Mouse (Mus musculus) forebrain, embryonic 10.5 days (tissue): Measurements from ENCODE around the gene Mrvi1. TPM values are rescaled to one million over a fixed set of nuclear protein-coding genes. Genes with fewer than 3 reads are reported as not detected.
A peak's percentile ranks its signal among the peaks of the same experiment; 100 is the strongest.

Experiments
- DNase-seq: peaks from one replicate; pipeline ENCODE4 v3.0.0-alpha.2; 2017; ENCODE audit warnings: low spot score; ENCODE audit errors: extremely low spot score
- H3K27ac ChIP-seq: fragments of 300-500 bp; sonication (generic); 2 replicates; pipeline ENCODE4 v1.5.1; 2016; ENCODE audit warnings: mild to moderate bottlenecking
- H3K27me3 ChIP-seq: fragments of 300-500 bp; sonication (generic); 2 replicates; pipeline ENCODE4 v1.6.1; 2016; ENCODE audit warnings: mild to moderate bottlenecking; ENCODE audit not compliant: poor library complexity, severe bottlenecking
- H3K36me3 ChIP-seq: fragments of 300-500 bp; sonication (generic); replicated peaks from 2 replicates; pipeline ENCODE4 v1.6.1; 2016; ENCODE audit warnings: mild to moderate bottlenecking, moderate library complexity
- H3K4me1 ChIP-seq: fragments of 300-500 bp; sonication (generic); 2 replicates; pipeline ENCODE4 v1.6.1; 2016
- H3K4me3 ChIP-seq: fragments of 300-500 bp; sonication (generic); 2 replicates; pipeline ENCODE4 v1.5.1; 2016; ENCODE audit warnings: mild to moderate bottlenecking, moderate library complexity
- H3K9me3 ChIP-seq: fragments of 300-500 bp; sonication (generic); 2 replicates; pipeline ENCODE4 v1.6.1; 2016; ENCODE audit warnings: mild to moderate bottlenecking, moderate library complexity
- WGBS: fragments of 180-500 bp; shearing (Covaris S2); methylation state at CpG from one replicate; pipeline ENCODE4 v1.1.7; 2016; 5-methylcytosine and 5-hydroxymethylcytosine counted together
- polyA plus RNA-seq: library from polyadenylated mRNA; unstranded; fragments of >200 nt; fragmentation: Nextera tagmentation; extraction: Ambion mirVana; gene quantifications from 2 replicates; pipeline ENCODE4 v1.2.1, GENCODE M21; 2016

Mrvi1 gene
- polyA plus RNA-seq, 1 experiment from 2014 or later = 1.2 TPM

- WGBS = 91% methylated on average over 3 of the region's 3 CpGs
- DNase-seq = no peak
- H3K27ac ChIP-seq = no peak overlapping the region
- H3K9me3 ChIP-seq = no peaks in the 10 kb centered on the region
- H3K36me3 ChIP-seq = no peaks in the 10 kb centered on the region
- H3K27me3 ChIP-seq = no peaks in the 10 kb centered on the region
- peaks cover 4% of the 10 kb centered on the region; the same call in 1 of the 2 replicates for H3K4me1 ChIP-seq
- no peak overlapping the region for H3K4me3 ChIP-seq
Measured at GRCm38 (mm10) chr7:110948579-110948978, 33.7 kb downstream of the Mrvi1 start.

- no peaks in the 10 kb centered on the region for H3K9me3 ChIP-seq
- no peak overlapping the region for H3K4me3 ChIP-seq
- H3K36me3 ChIP-seq = no peaks in the 10 kb centered on the region
- H3K27ac ChIP-seq = no peak overlapping the region
- peaks cover 4% of the 10 kb centered on the region; the same call in 1 of the 2 replicates for H3K4me1 ChIP-seq
- H3K27me3 ChIP-seq = no peaks in the 10 kb centered on the region
- WGBS = 90% methylated on average over 6 of the region's 6 CpGs
- DNase-seq = no peak
Measured at GRCm38 (mm10) chr7:110947616-110948015, 34.6 kb downstream of the Mrvi1 start.

GRCm38 (mm10) chr7:110946731-110947130, 35.5 kb downstream of the Mrvi1 start:
- H3K4me3 ChIP-seq = no peak overlapping the region
- H3K36me3 ChIP-seq = no peaks in the 10 kb centered on the region
- H3K27me3 ChIP-seq = no peaks in the 10 kb centered on the region
- no peak for DNase-seq
- 74% methylated on average over 6 of the region's 6 CpGs for WGBS
- no peak overlapping the region for H3K27ac ChIP-seq
- H3K9me3 ChIP-seq = no peaks in the 10 kb centered on the region
- peaks cover 9% of the 10 kb centered on the region for H3K4me1 ChIP-seq

- Histone ChIP-seq H3K27ac (no peak overlapping the region), H3K4me3 (no peak overlapping the region), H3K9me3 (no peaks in the 10 kb centered on the region), H3K4me1 (peaks cover 11% of the 10 kb centered on the region), H3K36me3 (no peaks in the 10 kb centered on the region), H3K27me3 (no peaks in the 10 kb centered on the region)
- WGBS = 89% methylated on average over 5 of the region's 5 CpGs
- DNase-seq = no peak
Measured at GRCm38 (mm10) chr7:110944321-110944720, 37.9 kb downstream of the Mrvi1 start.

- Histone ChIP-seq H3K27me3 (no peaks in the 10 kb centered on the region), H3K4me3 (no peak overlapping the region), H3K27ac (peak overlapping the region; percentile 70), H3K9me3 (no peaks in the 10 kb centered on the region), H3K4me1 (peaks cover 11% of the 10 kb centered on the region), H3K36me3 (no peaks in the 10 kb centered on the region)
- WGBS = 60% methylated on average over 6 of the region's 6 CpGs
- no peak for DNase-seq
Measured at GRCm38 (mm10) chr7:110941701-110942530, 40.3 kb downstream of the Mrvi1 start.

GRCm38 (mm10) chr7:110941116-110941521, 41.1 kb downstream of the Mrvi1 start:
- no peak for DNase-seq
- H3K27ac ChIP-seq = no peak overlapping the region
- no peak overlapping the region for H3K4me3 ChIP-seq
- WGBS = 84% methylated on average over 4 of the region's 4 CpGs
- peaks cover 11% of the 10 kb centered on the region for H3K4me1 ChIP-seq
- no peaks in the 10 kb centered on the region for H3K9me3 ChIP-seq
- no peaks in the 10 kb centered on the region for H3K27me3 ChIP-seq
- H3K36me3 ChIP-seq = no peaks in the 10 kb centered on the region

GRCm38 (mm10) chr7:110935815-110936762, 46.2 kb downstream of the Mrvi1 start:
- H3K27me3 ChIP-seq = no peaks in the 10 kb centered on the region

GRCm38 (mm10) chr7:110933999-110934398, 48.3 kb downstream of the Mrvi1 start:
- H3K4me3 ChIP-seq = no peak overlapping the region
- H3K27me3 ChIP-seq = no peaks in the 10 kb centered on the region
- 78% methylated on average over 2 of the region's 2 CpGs for WGBS
- DNase-seq = no peak
- no peaks in the 10 kb centered on the region for H3K9me3 ChIP-seq
- no peaks in the 10 kb centered on the region for H3K4me1 ChIP-seq
- H3K27ac ChIP-seq = no peak overlapping the region
- H3K36me3 ChIP-seq = no peaks in the 10 kb centered on the region

More at GRCm38 (mm10) chr7:110935815-110936762, 46.2 kb downstream of the Mrvi1 start:
- no peak overlapping the region for H3K4me3 ChIP-seq
- no peaks in the 10 kb centered on the region for H3K36me3 ChIP-seq
- H3K27ac ChIP-seq = no peak overlapping the region
- no peaks in the 10 kb centered on the region for H3K4me1 ChIP-seq
- WGBS = 91% methylated on average over 6 of the region's 6 CpGs
- no peak for DNase-seq
- no peaks in the 10 kb centered on the region for H3K9me3 ChIP-seq

GRCm38 (mm10) chr7:110933329-110933728, 48.9 kb downstream of the Mrvi1 start:
- no peaks in the 10 kb centered on the region for H3K27me3 ChIP-seq
- H3K4me1 ChIP-seq = no peaks in the 10 kb centered on the region
- no peaks in the 10 kb centered on the region for H3K36me3 ChIP-seq
- DNase-seq = no peak
- no peak overlapping the region for H3K4me3 ChIP-seq
- no peak overlapping the region for H3K27ac ChIP-seq
- WGBS = 91% methylated on average over 3 of the region's 3 CpGs
- H3K9me3 ChIP-seq = no peaks in the 10 kb centered on the region

- Histone ChIP-seq H3K9me3 (no peaks in the 10 kb centered on the region), H3K4me3 (no peak overlapping the region), H3K4me1 (no peaks in the 10 kb centered on the region), H3K27me3 (no peaks in the 10 kb centered on the region), H3K27ac (no peak overlapping the region), H3K36me3 (no peaks in the 10 kb centered on the region)
- 37% methylated on average over 3 of the region's 3 CpGs for WGBS
- DNase-seq = no peak
Measured at GRCm38 (mm10) chr7:110930118-110930854, 52.0 kb downstream of the Mrvi1 start.

GRCm38 (mm10) chr7:110926562-110926961, 55.7 kb downstream of the Mrvi1 start:
- Histone ChIP-seq H3K4me3 (no peak overlapping the region), H3K27ac (no peak overlapping the region), H3K4me1 (no peaks in the 10 kb centered on the region), H3K27me3 (no peaks in the 10 kb centered on the region), H3K9me3 (no peaks in the 10 kb centered on the region), H3K36me3 (no peaks in the 10 kb centered on the region)
- DNase-seq = no peak
- 78% methylated on average over 4 of the region's 4 CpGs for WGBS
